Mouse (Mus musculus): ENCODE measurements around the gene Tmed10.

The Tmed10 gene

GRCm38 (mm10) chr12:85297345-85297997 lies 77.2 kb downstream of the Tmed10 start:
- Histone ChIP-seq H3K36me3 (ENCODE audit: insufficient read depth, low read length) (peaks cover 27% of the 10 kb centered on the region), H3K4me3 (replicated peaks; ENCODE audit: low read length) (no peak overlapping the region), H3K27me3 (ENCODE audit: insufficient read depth, low read length) (peaks cover 6% of the 10 kb centered on the region; the same call in 1 of the 2 replicates), H3K4me1 (replicated peaks; ENCODE audit: low read depth, low read length) (peaks cover 19% of the 10 kb centered on the region), H3K9me3 (ENCODE audit: low read length) (peaks cover 14% of the 10 kb centered on the region)
- no peak for TF ChIP-seq NANOG (IDR thresholded peaks at IDR 0.05; ENCODE audit: borderline replicate concordance, low read length)
- TF ChIP-seq CTCF (conservative IDR thresholded peaks at IDR 0.05; ENCODE audit: low read length), result no peak
- no peak for TF ChIP-seq POU5F1 (IDR thresholded peaks at IDR 0.05; ENCODE audit: borderline replicate concordance, low read length)

GRCm38 (mm10) chr12:85296915-85297314 lies 77.7 kb downstream of the Tmed10 start:
- 0 out of 2 replicates have a peak overlapping the region, but pooled peaks have one; percentile 68 for H3K4me3 ChIP-seq (replicated peaks; ENCODE audit: low read length)
- H3K36me3 ChIP-seq (ENCODE audit: insufficient read depth, low read length), result peaks cover 22% of the 10 kb centered on the region
- TF ChIP-seq NANOG (IDR thresholded peaks at IDR 0.05; ENCODE audit: borderline replicate concordance, low read length) (no peak), POU5F1 (IDR thresholded peaks at IDR 0.05; ENCODE audit: borderline replicate concordance, low read length) (no peak), CTCF (conservative IDR thresholded peaks at IDR 0.05; ENCODE audit: low read length) (no peak)
- peaks cover 14% of the 10 kb centered on the region for H3K9me3 ChIP-seq (ENCODE audit: low read length)
- H3K27me3 ChIP-seq (ENCODE audit: insufficient read depth, low read length), result peaks cover 6% of the 10 kb centered on the region; the same call in 1 of the 2 replicates
- H3K4me1 ChIP-seq (replicated peaks; ENCODE audit: low read depth, low read length), result peaks cover 19% of the 10 kb centered on the region

GRCm38 (mm10) chr12:85295506-85295905 lies 79.1 kb downstream of the Tmed10 start:
- Histone ChIP-seq H3K4me1 (replicated peaks; ENCODE audit: low read depth, low read length) (peaks cover 24% of the 10 kb centered on the region), H3K4me3 (replicated peaks; ENCODE audit: low read length) (no peak overlapping the region), H3K36me3 (ENCODE audit: insufficient read depth, low read length) (peaks cover 8% of the 10 kb centered on the region), H3K9me3 (ENCODE audit: low read length) (peaks cover 14% of the 10 kb centered on the region), H3K27me3 (ENCODE audit: insufficient read depth, low read length) (peaks cover 11% of the 10 kb centered on the region)
- TF ChIP-seq NANOG (IDR thresholded peaks at IDR 0.05; ENCODE audit: borderline replicate concordance, low read length), result no peak
- TF ChIP-seq CTCF (conservative IDR thresholded peaks at IDR 0.05; ENCODE audit: low read length), result no peak
- TF ChIP-seq POU5F1 (IDR thresholded peaks at IDR 0.05; ENCODE audit: borderline replicate concordance, low read length), result no peak

GRCm38 (mm10) chr12:85292906-85293305 lies 81.7 kb downstream of the Tmed10 start:
- no peak for TF ChIP-seq NANOG (IDR thresholded peaks at IDR 0.05; ENCODE audit: borderline replicate concordance, low read length)
- TF ChIP-seq CTCF (conservative IDR thresholded peaks at IDR 0.05; ENCODE audit: low read length), result no peak
- TF ChIP-seq POU5F1 (IDR thresholded peaks at IDR 0.05; ENCODE audit: borderline replicate concordance, low read length), result no peak
- peaks cover 42% of the 10 kb centered on the region for H3K4me1 ChIP-seq (replicated peaks; ENCODE audit: low read depth, low read length)
- no peaks in the 10 kb centered on the region for H3K36me3 ChIP-seq (ENCODE audit: insufficient read depth, low read length)
- H3K9me3 ChIP-seq (ENCODE audit: low read length), result peaks cover 14% of the 10 kb centered on the region
- H3K4me3 ChIP-seq (replicated peaks; ENCODE audit: low read length), result no peak overlapping the region
- peaks cover 31% of the 10 kb centered on the region for H3K27me3 ChIP-seq (ENCODE audit: insufficient read depth, low read length)

GRCm38 (mm10) chr12:85292288-85292687 lies 82.4 kb downstream of the Tmed10 start:
- no peak overlapping the region for H3K4me3 ChIP-seq (replicated peaks; ENCODE audit: low read length)
- peaks cover 31% of the 10 kb centered on the region for H3K27me3 ChIP-seq (ENCODE audit: insufficient read depth, low read length)
- peaks cover 44% of the 10 kb centered on the region for H3K4me1 ChIP-seq (replicated peaks; ENCODE audit: low read depth, low read length)
- H3K36me3 ChIP-seq (ENCODE audit: insufficient read depth, low read length), result no peaks in the 10 kb centered on the region
- TF ChIP-seq POU5F1 (IDR thresholded peaks at IDR 0.05; ENCODE audit: borderline replicate concordance, low read length), result no peak
- no peak for TF ChIP-seq NANOG (IDR thresholded peaks at IDR 0.05; ENCODE audit: borderline replicate concordance, low read length)
- no peak for TF ChIP-seq CTCF (conservative IDR thresholded peaks at IDR 0.05; ENCODE audit: low read length)
- peaks cover 14% of the 10 kb centered on the region for H3K9me3 ChIP-seq (ENCODE audit: low read length)

GRCm38 (mm10) chr12:85291541-85291940 lies 83.1 kb downstream of the Tmed10 start:
- Histone ChIP-seq H3K4me1 (replicated peaks; ENCODE audit: low read depth, low read length) (peaks cover 41% of the 10 kb centered on the region), H3K36me3 (ENCODE audit: insufficient read depth, low read length) (no peaks in the 10 kb centered on the region), H3K9me3 (ENCODE audit: low read length) (peaks cover 14% of the 10 kb centered on the region), H3K27me3 (ENCODE audit: insufficient read depth, low read length) (peaks cover 30% of the 10 kb centered on the region), H3K4me3 (replicated peaks; ENCODE audit: low read length) (no peak overlapping the region)
- TF ChIP-seq CTCF (conservative IDR thresholded peaks at IDR 0.05; ENCODE audit: low read length) (no peak), POU5F1 (IDR thresholded peaks at IDR 0.05; ENCODE audit: borderline replicate concordance, low read length) (no peak), NANOG (IDR thresholded peaks at IDR 0.05; ENCODE audit: borderline replicate concordance, low read length) (no peak)

GRCm38 (mm10) chr12:85290633-85291032 lies 84.0 kb downstream of the Tmed10 start:
- H3K27me3 ChIP-seq (ENCODE audit: insufficient read depth, low read length), result peaks cover 27% of the 10 kb centered on the region
- peak overlapping the region; percentile 80; the same call in 1 of the 2 replicates for H3K4me3 ChIP-seq (replicated peaks; ENCODE audit: low read length)
- H3K9me3 ChIP-seq (ENCODE audit: low read length), result peaks cover 14% of the 10 kb centered on the region
- TF ChIP-seq NANOG (IDR thresholded peaks at IDR 0.05; ENCODE audit: borderline replicate concordance, low read length) (no peak), POU5F1 (IDR thresholded peaks at IDR 0.05; ENCODE audit: borderline replicate concordance, low read length) (no peak), CTCF (conservative IDR thresholded peaks at IDR 0.05; ENCODE audit: low read length) (no peak)
- peaks cover 34% of the 10 kb centered on the region for H3K4me1 ChIP-seq (replicated peaks; ENCODE audit: low read depth, low read length)
- H3K36me3 ChIP-seq (ENCODE audit: insufficient read depth, low read length), result no peaks in the 10 kb centered on the region

Measured in E14TG2a.4 (cell line).